Mouse (Mus musculus) heart, embryonic 11.5 days (tissue): ENCODE results near the gene Zg16. TPM values are rescaled to one million over a fixed set of nuclear protein-coding genes. Genes with fewer than 3 reads are reported as not detected.
"Not testable (repeated sequence)": the region's sequence is repeated elsewhere in the genome, so short reads cannot be mapped to it uniquely, and the experiment has no call there.

Experiments
- ATAC-seq: fragments of 200-750 bp; cut with Nextera tagmentation; replicated peaks from 2 replicates; pipeline ENCODE4 v1.8.0; 2017; ENCODE audit warnings: moderate library complexity; ENCODE audit not compliant: insufficient number of reproducible peaks, low FRiP score, low TSS enrichment
- H3K27ac ChIP-seq: fragments of 300-500 bp; sonication (generic); 2 replicates; pipeline ENCODE4 v1.5.1; 2014; ENCODE audit warnings: mild to moderate bottlenecking, low read depth, low read length
- H3K27me3 ChIP-seq: fragments of 300-500 bp; sonication (generic); 2 replicates; pipeline ENCODE4 v1.6.1; 2014; ENCODE audit warnings: mild to moderate bottlenecking, low read length, mixed read lengths; ENCODE audit not compliant: control insufficient read depth, insufficient read depth
- H3K36me3 ChIP-seq: fragments of 300-500 bp; sonication (generic); 2 replicates; pipeline ENCODE4 v1.6.1; 2014; ENCODE audit warnings: mild to moderate bottlenecking, low read length, moderate library complexity, mixed read lengths; ENCODE audit not compliant: control insufficient read depth, insufficient read depth
- H3K4me1 ChIP-seq: fragments of 300-500 bp; sonication (generic); 2 replicates; pipeline ENCODE4 v1.6.1; 2014; ENCODE audit warnings: low read length; ENCODE audit not compliant: control insufficient read depth, insufficient read depth
- H3K4me2 ChIP-seq: fragments of 300-500 bp; sonication (generic); 2 replicates; pipeline ENCODE4 v1.6.1; 2014; ENCODE audit warnings: mild to moderate bottlenecking, moderate library complexity
- H3K4me3 ChIP-seq: fragments of 300-500 bp; sonication (generic); 2 replicates; pipeline ENCODE4 v1.5.1; 2014; ENCODE audit warnings: low read depth, low read length
- H3K9ac ChIP-seq: fragments of 300-500 bp; sonication (generic); 2 replicates; pipeline ENCODE4 v1.6.1; 2014; ENCODE audit warnings: mild to moderate bottlenecking, low read depth, low read length, moderate library complexity
- H3K9me3 ChIP-seq: fragments of 300-500 bp; sonication (generic); replicated peaks from 2 replicates; pipeline ENCODE4 v1.6.1; 2016; ENCODE audit warnings: low read length; ENCODE audit not compliant: control insufficient read depth
- WGBS: fragments of 180-500 bp; shearing (Covaris S2); extraction: QIAGEN DNeasy Blood & Tissue Kit; methylation state at CpG from one replicate; pipeline ENCODE4 v1.1.7; 2014; ENCODE audit not compliant: insufficient replicate concordance; 5-methylcytosine and 5-hydroxymethylcytosine counted together
- polyA plus RNA-seq: library from polyadenylated mRNA; unstranded; fragments of >200 nt; fragmentation: Nextera tagmentation; extraction: Ambion mirVana; gene quantifications from 2 replicates; pipeline ENCODE4 v1.2.1, GENCODE M21; 2014

Gene Zg16
- not detected in 2 replicates for polyA plus RNA-seq

DNA sequence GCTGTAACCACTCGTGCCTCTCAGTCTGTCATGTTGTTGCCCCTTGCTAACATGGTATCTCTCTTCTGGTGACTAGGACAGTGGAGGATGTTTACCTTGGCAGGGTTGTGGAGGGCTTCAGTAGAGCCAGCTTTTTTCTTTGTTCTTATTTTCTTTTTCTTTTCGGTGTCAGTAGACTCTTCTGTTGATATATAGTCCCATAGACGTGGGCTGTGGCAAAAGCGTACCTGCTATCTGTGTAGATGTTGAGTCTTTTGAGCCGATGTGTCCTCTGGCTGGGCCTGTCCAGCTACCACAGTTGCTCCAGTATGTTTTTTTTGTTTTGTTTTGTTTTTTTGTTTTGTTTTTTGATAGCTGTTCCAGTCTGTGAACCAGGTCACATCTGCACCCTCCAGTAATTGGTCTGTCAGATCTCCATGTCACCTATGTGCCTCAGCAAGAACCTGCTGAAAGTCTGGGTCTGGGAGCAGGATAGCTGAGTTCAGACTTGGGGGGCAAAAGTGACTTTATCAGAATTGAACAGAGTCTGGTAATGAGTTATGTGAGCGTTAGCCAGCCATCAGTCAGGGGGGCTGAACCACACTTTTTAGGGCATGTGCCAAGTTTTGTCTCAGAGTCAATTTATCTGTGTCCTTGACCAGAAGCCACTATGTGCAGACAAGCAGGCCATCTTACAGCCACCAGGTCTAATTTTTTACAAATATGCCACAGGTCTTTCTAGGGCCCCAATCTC, at the start of gene Zg16:
TSS of gene Zg16 (minus strand) at position 51 of the 733 bp plus-strand sequence.
- H3K4me3 ChIP-seq, H3K27me3 ChIP-seq, ATAC-seq, H3K9ac ChIP-seq, H3K4me2 ChIP-seq, H3K36me3 ChIP-seq, H3K9me3 ChIP-seq, H3K27ac ChIP-seq: not testable (repeated sequence)
- 67% methylated on average over 6 of the region's 6 CpGs for WGBS
- H3K4me1 ChIP-seq = peaks cover 14% of the 10 kb centered on the region; the same call in 1 of the 2 replicates

DNA sequence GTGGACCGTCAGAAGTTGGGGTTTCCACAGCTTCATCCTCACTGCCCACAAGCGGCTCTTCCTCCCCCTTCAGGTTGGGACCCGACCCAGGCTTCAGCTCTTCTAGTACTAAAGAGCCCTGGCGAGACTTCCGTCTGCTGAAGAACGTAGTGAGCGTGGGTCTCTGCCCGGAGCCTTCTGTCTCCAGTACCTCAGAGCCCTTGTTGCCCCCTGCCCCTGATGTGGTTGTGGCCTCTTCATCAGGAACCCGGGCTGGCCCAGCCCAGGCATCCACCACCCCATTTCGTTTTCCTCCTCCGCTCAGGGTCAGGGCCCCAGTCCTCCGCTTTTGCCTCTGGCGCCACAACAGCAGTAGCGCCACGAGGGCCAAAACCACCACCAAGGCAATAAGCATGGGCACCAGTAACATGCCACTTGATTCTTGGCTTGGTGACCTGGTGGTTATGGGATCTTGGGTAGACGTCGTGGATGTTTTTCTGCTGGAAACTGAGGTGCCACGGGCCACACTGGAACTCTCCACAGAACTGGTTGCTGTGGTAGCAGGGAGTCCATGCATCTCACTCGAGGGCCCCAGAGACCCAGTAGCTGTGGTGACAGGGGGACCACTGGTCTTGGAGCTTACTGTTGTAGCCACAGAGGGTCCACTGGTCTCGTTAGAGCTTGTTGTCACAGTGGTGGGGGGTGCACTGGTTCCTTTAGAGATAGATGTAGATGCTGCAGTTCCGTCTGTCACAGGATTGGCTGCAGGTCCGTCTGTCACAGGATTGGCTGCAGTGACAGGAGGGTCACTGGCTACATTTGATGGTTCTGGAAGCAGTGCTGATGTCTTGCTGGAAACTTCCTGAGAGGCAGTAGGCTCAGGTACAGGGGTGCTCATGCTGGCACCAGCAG, 49.3 kb upstream of the Zg16 start:
- Histone ChIP-seq H3K4me2 (no peak overlapping the region), H3K36me3 (no peaks in the 10 kb centered on the region), H3K4me3 (no peak overlapping the region), H3K27me3 (no peaks in the 10 kb centered on the region; the same call in 1 of the 2 replicates), H3K4me1 (no peaks in the 10 kb centered on the region), H3K9ac (no peak overlapping the region), H3K9me3 (no peaks in the 10 kb centered on the region), H3K27ac (no peak overlapping the region)
- no peak for ATAC-seq
- WGBS = 71% methylated on average over 22 of the region's 22 CpGs

DNA sequence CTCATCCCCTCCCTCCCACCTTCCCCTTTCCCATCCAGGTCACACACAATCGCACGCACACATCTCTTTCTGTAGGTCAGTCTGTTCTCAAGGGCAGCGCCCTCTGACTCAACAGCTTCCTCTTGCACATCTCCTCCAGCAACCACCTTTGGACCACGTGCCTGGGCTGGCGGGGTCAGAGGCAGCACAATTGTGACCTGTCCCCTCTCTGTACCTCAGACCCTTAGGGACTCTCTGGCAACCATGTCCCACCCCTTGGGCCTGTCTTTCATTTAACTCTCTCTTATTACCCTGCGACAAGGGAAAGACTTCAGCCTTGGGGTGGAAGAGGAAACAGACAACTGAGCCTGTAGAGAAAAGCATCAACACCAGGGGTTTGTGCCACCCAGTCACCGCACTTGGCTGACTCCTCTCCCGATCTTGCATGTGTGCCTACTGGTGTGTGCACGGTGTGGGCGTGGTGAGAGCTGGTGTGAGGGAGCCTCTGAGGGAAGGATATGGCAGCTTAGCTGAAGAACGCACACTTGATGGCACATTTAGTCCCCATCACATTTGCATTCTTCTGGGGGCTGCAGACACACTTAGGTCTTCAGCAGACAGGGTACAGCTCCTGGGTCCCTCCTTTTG, 47.8 kb upstream of the Zg16 start:
- no peak for ATAC-seq
- Histone ChIP-seq H3K4me1 (no peaks in the 10 kb centered on the region), H3K27me3 (no peaks in the 10 kb centered on the region; the same call in 1 of the 2 replicates), H3K9me3 (no peaks in the 10 kb centered on the region), H3K36me3 (no peaks in the 10 kb centered on the region), H3K4me2 (no peak overlapping the region), H3K4me3 (no peak overlapping the region), H3K9ac (no peak overlapping the region), H3K27ac (no peak overlapping the region)
- 81% methylated on average over 11 of the region's 11 CpGs for WGBS

DNA sequence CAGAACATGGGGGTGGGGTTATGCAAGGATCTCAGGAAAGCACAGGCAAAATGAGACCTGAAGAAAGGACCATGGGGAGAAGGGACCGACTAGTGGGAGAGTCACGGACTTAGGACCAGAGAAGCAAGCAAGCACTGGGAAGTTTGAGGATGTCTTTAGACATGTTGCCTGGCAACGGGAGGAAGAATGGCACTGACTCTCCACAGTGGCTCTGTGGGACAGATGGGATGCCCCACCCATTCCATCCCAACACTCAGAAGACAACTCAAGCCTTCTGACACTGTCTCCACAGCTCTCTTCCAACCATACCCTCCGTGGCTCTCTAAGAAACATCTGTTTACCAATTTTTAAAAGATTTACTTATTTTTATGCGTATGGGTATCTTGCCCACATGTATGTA, 46.0 kb upstream of the Zg16 start:
- Histone ChIP-seq H3K9me3 (no peaks in the 10 kb centered on the region), H3K4me2 (no peak overlapping the region), H3K27ac (no peak overlapping the region), H3K9ac (no peak overlapping the region), H3K27me3 (no peaks in the 10 kb centered on the region; the same call in 1 of the 2 replicates), H3K4me3 (no peak overlapping the region), H3K4me1 (no peaks in the 10 kb centered on the region), H3K36me3 (no peaks in the 10 kb centered on the region)
- WGBS = 73% methylated on average over 5 of the region's 5 CpGs
- no peak for ATAC-seq

DNA sequence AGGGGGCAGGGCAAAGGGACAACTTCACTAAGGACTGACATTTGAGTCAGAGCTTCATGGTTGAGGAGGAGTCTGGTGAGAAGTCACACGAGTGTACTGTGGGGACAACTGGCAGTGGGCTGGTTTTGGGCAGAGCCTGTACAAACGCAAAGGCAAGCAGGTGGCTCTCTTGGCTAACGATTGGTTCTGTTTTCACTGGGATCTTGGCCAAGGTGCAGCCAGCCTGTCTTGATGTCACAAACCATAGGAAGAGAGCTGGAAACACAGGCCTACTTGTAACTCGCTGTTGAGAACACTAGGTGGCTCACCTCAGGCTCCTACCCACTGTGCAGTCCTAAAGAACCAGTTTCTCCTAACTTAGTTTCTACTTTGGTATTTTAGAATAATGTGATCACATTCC, 42.5 kb upstream of the Zg16 start:
- Histone ChIP-seq H3K4me3 (no peak overlapping the region), H3K4me2 (no peak overlapping the region), H3K9ac (no peak overlapping the region), H3K27ac (no peak overlapping the region), H3K4me1 (no peaks in the 10 kb centered on the region), H3K27me3 (no peaks in the 10 kb centered on the region), H3K9me3 (no peaks in the 10 kb centered on the region), H3K36me3 (no peaks in the 10 kb centered on the region)
- no peak for ATAC-seq
- WGBS = 24% methylated on average over 4 of the region's 4 CpGs

DNA sequence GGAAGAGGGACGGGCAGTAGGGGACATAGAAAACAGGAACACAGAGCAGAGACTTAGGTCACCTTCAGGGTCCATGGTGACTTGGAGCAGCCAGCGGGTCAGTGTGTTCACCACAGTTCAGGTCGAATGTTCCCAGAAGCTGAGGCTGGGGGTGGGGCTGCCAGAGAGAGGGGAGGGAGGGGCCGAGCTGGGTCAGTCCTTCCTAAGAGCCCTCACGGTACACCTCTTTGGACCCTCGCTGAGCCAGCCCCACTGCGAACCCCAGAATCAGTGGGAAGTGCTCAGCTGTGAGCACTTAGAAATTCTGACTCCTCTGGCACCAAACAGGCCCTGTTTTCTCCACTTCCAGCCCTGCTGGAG, 34.8 kb upstream of the Zg16 start, which contains the start of gene Qprt:
TSS of gene Qprt (minus strand) at position 316 of the 360 bp plus-strand sequence.
- Histone ChIP-seq H3K4me1 (peaks cover 11% of the 10 kb centered on the region), H3K4me3 (peak within 1 kb of the TSS; percentile 24), H3K9me3 (0 out of 2 replicates have a peak, but pooled peaks cover 4% of the 10 kb centered on the region), H3K27me3 (peaks cover 14% of the 10 kb centered on the region; the same call in 1 of the 2 replicates), H3K27ac (no peak within 1 kb of the TSS), H3K4me2 (peak within 1 kb of the TSS; percentile 55), H3K9ac (peak within 1 kb of the TSS; percentile 39; the same call in 1 of the 2 replicates), H3K36me3 (no peaks in the 10 kb centered on the region)
- 8% methylated on average over 7 of the region's 7 CpGs for WGBS
- no peak for ATAC-seq

DNA sequence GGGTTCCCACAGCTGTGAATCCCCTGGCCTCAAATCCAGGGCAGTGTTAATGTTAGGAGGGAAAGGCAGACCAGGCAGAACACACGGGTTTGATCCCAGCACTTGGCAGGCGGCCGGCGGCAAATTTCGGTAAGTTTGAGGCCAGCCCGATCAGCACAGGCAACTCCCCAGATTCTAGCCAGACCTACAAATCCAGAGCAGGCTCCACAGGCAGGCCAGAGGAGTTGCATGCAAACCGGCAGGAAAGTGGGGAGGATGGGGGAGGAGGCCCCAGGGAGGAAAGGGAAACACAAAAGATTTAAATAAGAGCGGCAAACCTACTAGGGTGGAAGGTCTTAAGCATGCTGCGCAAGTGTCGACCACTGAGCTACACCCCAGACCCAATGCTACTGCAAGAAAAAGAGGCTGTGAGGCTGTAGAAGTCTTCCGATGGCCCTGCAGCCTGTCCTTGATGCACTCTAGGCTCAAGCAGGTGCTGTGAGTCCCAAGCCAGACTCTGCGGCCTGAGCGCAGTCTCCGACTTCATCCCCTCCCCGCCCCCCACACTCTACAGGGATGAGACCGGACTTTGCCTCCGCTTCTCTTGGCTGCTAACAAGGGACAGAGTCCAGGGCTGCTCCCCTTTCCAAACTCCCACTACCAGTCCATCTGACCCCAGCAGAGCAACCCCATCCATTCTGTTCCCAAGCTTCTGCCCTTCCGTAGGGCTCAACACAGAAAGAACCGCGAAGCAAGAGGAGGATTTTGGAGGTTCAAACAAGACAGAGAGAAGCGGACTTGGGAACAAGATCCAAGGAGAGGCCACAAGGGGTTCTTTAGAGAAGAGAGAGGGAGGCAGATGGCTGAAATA, 34.2 kb upstream of the Zg16 start:
- peak overlapping the region; percentile 39; the same call in 1 of the 2 replicates for H3K9ac ChIP-seq
- ATAC-seq = 0 out of 2 replicates have a peak, but pooled peaks have one; percentile 17
- H3K27me3 ChIP-seq = peaks cover 14% of the 10 kb centered on the region; the same call in 1 of the 2 replicates
- H3K36me3 ChIP-seq = no peaks in the 10 kb centered on the region
- H3K4me1 ChIP-seq = peaks cover 11% of the 10 kb centered on the region
- no peak overlapping the region for H3K27ac ChIP-seq
- H3K4me3 ChIP-seq = peak overlapping the region; percentile 24
- H3K4me2 ChIP-seq = peak overlapping the region; percentile 55
- WGBS = 11% methylated on average over 21 of the region's 21 CpGs
- 0 out of 2 replicates have a peak, but pooled peaks cover 4% of the 10 kb centered on the region for H3K9me3 ChIP-seq
